Mouse (Mus musculus) c-Kit-positive CD71-positive TER-119-negative erythroid progenitor cells, embryonic 14.5 days (primary cell): ENCODE results near the gene Btbd10.

Experiments
- DNase-seq: peaks from one replicate; pipeline ENCODE4 v3.0.0-alpha.2; 2013; ENCODE audit warnings: low read depth

The Btbd10 gene

DNA sequence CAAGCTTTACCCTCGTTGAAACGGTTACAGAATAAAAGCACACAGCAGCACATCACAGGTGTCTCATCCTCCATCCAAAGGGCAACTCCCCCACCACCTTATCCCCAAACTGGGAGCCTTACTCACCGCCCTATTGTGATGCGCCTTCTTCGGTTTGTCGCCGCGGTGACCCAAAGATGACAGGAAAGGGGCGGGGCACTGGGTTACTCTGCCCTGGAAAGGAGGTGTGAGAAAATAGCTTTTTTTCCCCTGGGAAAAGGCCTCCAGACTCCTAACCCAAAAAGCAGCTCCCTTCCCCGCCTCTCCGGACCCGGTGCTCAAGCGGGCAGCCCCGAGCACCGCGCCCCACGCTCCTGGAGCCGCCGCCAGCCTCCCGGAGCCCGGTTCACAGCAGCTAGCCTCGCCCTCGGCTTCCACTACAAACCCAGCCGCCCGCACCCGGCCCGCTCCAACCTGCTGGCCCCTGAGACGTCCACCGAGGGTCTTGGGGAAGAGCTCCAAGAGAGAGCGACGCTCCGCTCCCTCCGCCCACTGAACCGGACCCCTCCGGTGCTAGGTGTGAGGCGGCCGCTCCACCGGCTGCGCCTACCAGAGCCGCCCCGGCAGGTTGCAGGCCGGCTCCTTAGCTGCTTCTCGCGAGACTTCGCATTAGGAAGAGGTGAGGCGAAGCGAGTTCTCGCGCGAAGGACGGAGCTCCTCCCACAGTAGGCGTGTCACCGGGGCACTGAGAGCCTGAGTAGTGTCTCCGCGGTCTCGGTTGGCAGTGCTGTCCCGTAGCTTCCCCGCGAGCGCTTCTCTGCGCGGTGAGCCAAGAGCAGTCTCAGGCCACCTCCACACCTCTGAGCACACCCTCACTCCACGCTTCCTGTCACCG lies at the start of gene Btbd10:
Btbd10 (minus strand) TSS at position 647 of the 874 bp plus-strand sequence.
- DNase-seq: peak; percentile 97

- no peak for DNase-seq
Measured at GRCm38 (mm10) chr7:113416536-113416935, 47.3 kb upstream of the Btbd10 start.

DNA sequence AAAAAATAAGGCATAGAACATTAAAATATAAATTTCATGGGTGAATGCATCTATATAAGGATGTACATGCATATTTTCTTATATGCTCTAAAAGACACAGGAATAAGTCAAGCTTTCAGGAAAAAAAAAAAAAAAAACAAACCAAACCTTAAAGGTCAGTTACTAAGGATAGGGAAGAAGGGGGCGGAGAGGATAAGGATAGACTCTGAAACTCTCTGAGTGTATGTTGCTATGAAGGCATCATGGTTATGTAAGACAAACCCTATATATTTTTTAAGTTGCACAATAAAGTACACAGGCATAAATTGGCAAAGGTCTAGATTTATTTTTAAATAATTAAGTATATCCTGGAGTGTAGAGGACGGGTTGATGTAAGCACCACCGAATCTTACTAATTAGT lies 46.1 kb upstream of the Btbd10 start:
- no peak for DNase-seq

- DNase-seq: no peak
Measured at GRCm38 (mm10) chr7:113408712-113409111, 39.5 kb upstream of the Btbd10 start.

DNA sequence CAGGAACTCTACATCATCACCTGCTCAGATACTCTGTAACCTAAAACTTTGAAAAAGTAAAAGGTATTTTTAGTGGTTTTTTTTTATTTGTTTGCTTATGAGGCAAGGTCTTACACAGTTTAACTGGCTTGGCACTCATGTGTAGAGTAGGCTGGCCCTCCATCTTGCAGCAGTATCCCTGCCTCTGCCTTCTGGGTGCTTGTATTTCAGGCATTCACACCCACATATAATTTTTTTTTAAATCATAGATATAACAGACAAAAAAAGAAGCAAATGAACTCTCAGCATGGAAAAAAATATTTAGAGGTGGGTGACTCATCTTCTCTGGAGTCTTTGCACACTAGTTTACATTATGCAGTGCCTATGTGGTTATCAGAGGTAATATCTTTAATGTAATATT lies 28.9 kb upstream of the Btbd10 start:
- DNase-seq: no peak

GRCm38 (mm10) chr7:113396661-113397060 lies 27.5 kb upstream of the Btbd10 start:
- no peak for DNase-seq

DNA sequence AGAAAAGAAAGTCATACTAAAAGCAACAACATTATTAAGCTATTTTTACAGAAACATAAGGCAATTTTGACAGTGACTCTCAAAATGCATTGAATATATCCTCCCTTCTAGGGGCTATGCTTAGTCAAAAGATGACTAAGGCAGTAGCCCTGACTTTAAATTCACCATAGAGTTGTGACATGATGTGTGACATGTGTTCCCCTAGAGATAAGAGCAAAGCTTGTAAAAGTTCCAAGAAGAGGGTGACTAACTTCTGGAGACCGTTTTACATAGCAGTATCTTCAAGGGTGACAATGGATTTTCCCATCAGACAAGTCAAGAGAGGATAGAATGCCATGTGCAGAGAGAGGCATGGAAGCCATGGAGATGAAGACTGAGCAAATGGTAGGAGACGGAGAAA lies 22.4 kb upstream of the Btbd10 start:
- DNase-seq: no peak

DNA sequence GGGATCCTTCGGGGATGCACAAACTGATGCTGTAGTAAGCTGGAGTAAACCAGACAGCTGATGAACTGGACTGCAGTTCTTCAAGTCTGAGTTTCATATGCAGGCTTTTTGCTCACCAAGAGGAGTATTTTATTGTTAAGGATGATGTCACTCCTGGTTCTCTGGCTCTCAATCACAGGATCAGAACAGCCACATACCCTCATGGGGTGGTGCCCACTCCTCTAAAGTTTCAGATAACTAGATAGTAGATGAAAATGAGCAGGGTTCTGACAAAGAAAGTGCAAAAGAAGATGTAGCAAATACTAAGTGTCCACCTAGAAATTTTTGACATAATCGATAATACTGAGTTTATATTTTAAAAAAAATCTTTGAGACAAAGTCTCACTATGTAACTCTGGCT lies 19.3 kb upstream of the Btbd10 start, which contains the start of gene Pth:
Pth (minus strand) TSS at position 101 of the 400 bp plus-strand sequence.
- DNase-seq: no peak

DNA sequence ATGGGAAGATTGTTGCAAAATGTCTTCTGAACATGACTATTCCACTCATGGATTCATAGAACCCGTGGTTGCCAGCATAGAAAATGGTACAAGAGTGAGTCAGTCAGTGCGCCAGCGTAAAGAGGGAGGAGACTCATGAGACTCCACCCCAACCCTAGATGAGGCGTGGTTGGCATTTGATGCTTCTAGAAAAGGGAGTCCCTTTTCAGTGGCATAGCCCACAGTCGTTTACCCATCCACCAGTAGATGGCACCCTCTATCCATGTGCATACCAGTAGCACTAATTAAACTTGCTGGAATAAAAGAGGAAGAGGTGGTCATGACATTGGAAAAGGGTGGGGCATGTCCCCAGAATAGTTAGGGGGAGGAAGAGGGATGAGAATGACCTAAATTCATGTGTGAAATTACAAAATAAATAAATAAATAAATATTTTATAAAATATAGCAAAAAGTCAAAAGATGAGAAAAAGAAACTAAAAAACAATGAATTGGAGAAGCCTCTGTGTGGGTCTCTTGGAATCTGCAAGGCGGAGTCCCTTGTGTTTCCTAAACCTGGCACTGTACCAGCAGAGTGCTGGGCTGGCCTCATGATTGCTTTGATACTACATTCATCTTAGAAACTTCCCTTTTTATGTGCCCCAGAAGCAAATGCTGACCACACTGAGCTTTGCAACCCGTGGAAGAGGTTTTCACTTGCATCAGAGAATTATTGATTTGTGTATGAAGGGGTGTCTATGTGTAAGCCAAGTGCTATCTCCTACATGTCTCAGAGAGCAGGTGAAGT lies 8.9 kb upstream of the Btbd10 start:
- peak; percentile 90 for DNase-seq

- DNase-seq: no peak
Measured at GRCm38 (mm10) chr7:113372682-113373081, 3.5 kb upstream of the Btbd10 start.

- peak; percentile 64 for DNase-seq
Measured at GRCm38 (mm10) chr7:113369620-113370340, 588 bp upstream of the Btbd10 start.

GRCm38 (mm10) chr7:113367440-113367839 lies 1.8 kb downstream of the Btbd10 start:
- DNase-seq: no peak

DNA sequence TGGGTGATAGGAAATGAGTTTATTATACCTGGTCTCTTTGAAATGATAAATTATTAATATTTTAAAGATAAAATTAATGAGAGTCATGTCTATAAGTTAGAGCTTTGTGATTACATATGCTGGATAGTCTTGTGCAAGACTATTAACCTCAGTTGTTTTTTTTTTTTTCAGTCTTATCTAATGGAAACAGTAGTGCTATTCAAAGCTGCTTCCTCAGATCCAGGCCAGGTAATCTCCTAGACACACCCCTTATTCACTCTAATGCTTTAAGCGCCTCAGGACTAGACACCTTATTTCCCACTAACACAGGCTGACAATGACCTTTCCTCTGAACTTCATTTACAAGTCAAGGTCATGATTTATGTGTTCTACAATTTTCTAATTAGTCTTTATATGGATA lies 20.1 kb downstream of the Btbd10 start:
- peak; percentile 56 for DNase-seq

DNA sequence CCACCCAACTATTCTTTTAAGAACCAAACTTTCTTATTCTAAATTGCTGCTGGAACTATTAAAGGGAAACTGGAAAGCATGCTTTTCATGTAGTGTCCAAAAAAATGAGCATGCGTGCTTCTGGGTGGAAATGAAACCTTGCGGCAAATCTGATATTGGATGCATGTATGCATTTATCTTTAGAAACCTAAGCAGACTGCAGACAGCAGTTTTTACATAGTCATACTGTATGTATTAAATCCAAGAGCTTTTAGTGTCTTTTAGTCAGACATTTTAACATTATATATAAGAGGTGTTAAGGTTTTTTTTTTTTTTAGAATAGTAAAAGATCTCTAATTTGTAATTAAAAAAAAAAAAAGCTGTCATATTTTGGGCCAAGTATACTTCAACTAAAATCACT lies 21.5 kb downstream of the Btbd10 start:
- no peak for DNase-seq

DNA sequence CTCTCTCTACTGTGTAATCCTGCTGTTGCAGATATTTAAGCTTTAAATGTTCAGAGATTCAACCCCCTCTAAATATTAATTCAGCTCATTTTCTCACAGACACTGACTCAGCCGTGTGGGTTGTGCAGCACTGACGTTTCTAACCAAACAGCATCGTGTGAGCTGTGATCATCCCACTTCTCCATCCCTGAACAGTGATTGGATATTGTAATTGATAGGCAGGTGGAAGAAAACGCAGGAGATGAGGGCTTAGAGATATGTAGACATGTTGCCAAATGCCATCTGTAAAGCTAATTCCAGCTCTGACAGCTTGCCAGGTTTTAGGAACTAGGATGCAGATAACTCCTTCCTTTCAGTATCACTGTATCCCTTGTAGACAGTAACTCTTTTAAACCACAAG lies 21.9 kb downstream of the Btbd10 start:
- DNase-seq: no peak

- DNase-seq: no peak
Measured at GRCm38 (mm10) chr7:113335250-113335649, 33.9 kb downstream of the Btbd10 start.

GRCm38 (mm10) chr7:113334036-113334435 lies 35.2 kb downstream of the Btbd10 start:
- DNase-seq: no peak

GRCm38 (mm10) chr7:113320128-113320527 lies 49.1 kb downstream of the Btbd10 start:
- no peak for DNase-seq

DNA sequence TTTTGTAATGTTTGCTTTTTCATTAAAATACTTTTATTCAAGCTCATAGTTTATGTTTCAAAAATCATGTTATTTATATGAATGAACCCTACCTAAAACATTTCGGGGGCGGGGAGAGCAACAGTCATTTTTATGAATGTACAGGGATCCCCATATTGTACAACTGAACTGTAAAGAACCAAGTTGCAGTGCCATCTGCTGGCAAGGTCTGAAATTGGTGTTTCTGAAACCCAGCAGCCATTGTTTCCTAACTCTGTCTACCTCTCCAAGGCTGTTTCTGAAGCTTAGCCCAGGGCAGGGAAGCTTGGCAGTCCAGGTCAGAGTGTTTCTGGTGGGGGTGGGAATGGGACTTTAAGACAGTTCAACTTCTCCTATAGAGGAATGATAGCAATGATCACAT lies 57.4 kb downstream of the Btbd10 start:
- peak; percentile 66 for DNase-seq

DNA sequence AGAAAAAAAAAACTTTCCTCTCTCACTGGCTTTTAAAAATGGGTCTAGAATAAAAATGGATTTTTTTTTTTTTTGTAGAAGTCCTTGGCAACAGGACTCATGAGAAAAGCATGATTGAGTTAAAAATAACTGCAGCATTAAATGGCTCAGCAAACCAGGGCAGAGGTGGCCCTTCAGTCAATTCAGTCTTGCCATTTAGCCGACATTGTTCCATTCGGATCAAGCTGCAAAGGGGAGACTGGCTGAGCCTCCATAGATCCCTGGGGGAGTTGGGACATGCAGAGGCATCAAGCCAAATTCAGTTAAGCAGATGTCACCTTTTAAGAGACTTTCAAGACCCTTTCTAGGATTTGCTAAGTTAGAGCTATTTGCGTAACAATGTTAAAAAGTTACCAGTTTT lies 59.1 kb downstream of the Btbd10 start:
- no peak for DNase-seq

- DNase-seq: no peak
Measured at GRCm38 (mm10) chr7:113297813-113298212, 71.4 kb downstream of the Btbd10 start.
